Mouse (Mus musculus): ENCODE results near the gene Ralbp1. TPM values are rescaled to one million over a fixed set of nuclear protein-coding genes. Genes with fewer than 3 reads are reported as not detected.

Ralbp1 gene
- total and polyA plus RNA-seq, 3 experiments: 53.2 to 69.6 TPM; not detected in 1

DNA sequence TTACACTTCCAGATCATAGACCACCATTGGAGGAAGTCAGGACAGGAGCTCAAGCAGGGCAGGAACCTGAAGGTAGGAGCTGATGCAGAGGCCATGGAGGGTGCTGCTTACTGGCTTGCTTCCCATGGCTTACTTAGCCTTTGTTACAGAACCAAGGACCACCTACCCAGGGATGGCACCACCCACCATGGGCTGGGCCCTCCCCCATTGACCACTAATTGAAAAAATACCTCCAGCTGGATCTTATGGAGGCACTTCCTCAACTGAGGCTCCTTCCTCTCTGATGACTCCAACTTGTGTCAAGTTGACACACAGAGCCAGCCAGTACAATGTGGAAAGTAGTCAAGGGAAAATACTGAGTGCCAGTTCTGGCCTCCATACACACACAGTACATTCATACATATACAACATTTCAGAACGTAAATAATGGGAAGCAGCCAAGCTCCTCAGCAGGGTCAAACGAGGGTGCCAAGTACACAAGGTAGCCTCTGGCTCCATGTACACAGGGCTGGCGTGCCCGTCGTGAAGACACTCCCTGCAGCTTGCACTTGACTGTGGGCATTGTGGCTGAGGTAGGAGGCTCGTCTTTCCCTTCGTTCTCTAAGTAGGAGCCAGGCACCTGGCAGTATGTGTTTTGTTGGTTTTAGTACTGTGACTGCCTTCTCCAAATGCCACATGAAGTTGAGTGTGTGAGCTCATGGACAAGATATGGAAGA is 45.9 kb downstream of the Ralbp1 start:
- Histone ChIP-seq H3K36me3 (ENCODE audit: control insufficient read depth in 1 of 2, insufficient read depth in 2 of 2, low read length in 2 of 2) (peaks cover 0 to 17% of the 10 kb centered on the region in 2 experiments; a peak in 2 of 4 replicates), H3K4me1 (ENCODE audit: control insufficient read depth in 1 of 2, insufficient read depth in 2 of 2, low read length in 2 of 2) (no peaks in the 10 kb centered on the region), H3K79me2 (ENCODE audit: control insufficient read depth, insufficient read depth, low read length, poor library complexity) (no peaks in the 10 kb centered on the region), H3K27me3 (ENCODE audit: control insufficient read depth in 1 of 2, insufficient read depth in 2 of 2, low read length in 2 of 2) (no peaks in the 10 kb centered on the region), H3K27ac (ENCODE audit: control insufficient read depth, low read depth, low read length) (no peak overlapping the region), H3K9me3 (replicated peaks; ENCODE audit: insufficient read depth, low read length) (no peaks in the 10 kb centered on the region), H3K4me3 (ENCODE audit: control insufficient read depth in 1 of 2, insufficient read depth in 1 of 2, low read depth in 2 of 2, low read length in 2 of 2) (no peak overlapping the region), H3K9ac (ENCODE audit: control insufficient read depth, low read depth, low read length, poor library complexity, severe bottlenecking) (no peak overlapping the region)
- TF ChIP-seq NRF1 (IDR thresholded peaks at IDR 0.05; ENCODE audit: insufficient read depth, low read depth, low read length, poor library complexity, severe bottlenecking) (no peak), TAL1 (IDR thresholded peaks at IDR 0.05; ENCODE audit: low read length) (no peak), POLR2AphosphoS5 (IDR thresholded peaks at IDR 0.05; ENCODE audit: borderline replicate concordance, low read depth, low read length) (no peak), MEF2A (IDR thresholded peaks at IDR 0.05; ENCODE audit: extremely low read depth, insufficient replicate concordance, low read depth, low read length, poor library complexity, severe bottlenecking) (no peak), MYB (IDR thresholded peaks at IDR 0.05; ENCODE audit: low read depth, low read length) (no peak), GATA1 (IDR thresholded peaks at IDR 0.05; ENCODE audit: low read depth, low read length) (no peak), POLR2A (IDR thresholded peaks at IDR 0.05; ENCODE audit: control insufficient read depth in 1 of 2, insufficient read depth in 1 of 2, low read depth in 1 of 2, low read length in 2 of 2, poor library complexity in 1 of 2) (no peak), MAFK (IDR thresholded peaks at IDR 0.05; ENCODE audit: borderline replicate concordance, low read depth, low read length) (no peak), ZC3H11A (IDR thresholded peaks at IDR 0.05; ENCODE audit: low read depth, low read length) (no peak), BHLHE40 (IDR thresholded peaks at IDR 0.05; ENCODE audit: borderline replicate concordance, low read depth, low read length) (no peak), CHD2 (IDR thresholded peaks at IDR 0.05; ENCODE audit: low read length) (no peak), TBP (IDR thresholded peaks at IDR 0.05; ENCODE audit: low read depth, low read length) (no peak), MXI1 (IDR thresholded peaks at IDR 0.05; ENCODE audit: low read depth, low read length) (no peak)
- DNase-seq (ENCODE audit: low read depth, low spot score): no peak

DNA sequence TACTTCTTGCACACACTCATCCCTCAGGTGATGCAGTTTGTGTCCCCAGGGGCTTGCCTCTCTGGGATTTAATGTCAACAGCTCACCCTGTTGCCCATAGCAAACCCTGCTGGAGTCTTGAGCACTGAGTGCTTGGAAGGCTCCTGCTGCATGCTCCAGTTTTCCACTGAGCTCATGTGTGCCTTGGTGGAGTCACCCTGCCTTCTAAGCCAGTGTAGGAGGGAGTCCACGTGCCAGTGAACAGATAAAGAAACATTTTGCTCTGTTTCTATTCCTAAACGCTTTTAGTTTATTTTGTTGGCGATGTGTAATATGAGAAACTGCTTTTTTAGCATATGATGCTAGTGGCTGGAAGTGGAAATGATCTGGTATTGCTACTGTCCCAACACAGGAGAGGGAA is 48.9 kb downstream of the Ralbp1 start:
- no peak overlapping the region for H3K9ac ChIP-seq (ENCODE audit: control insufficient read depth, low read depth, low read length, poor library complexity, severe bottlenecking)
- no peak for TF ChIP-seq MAX (IDR thresholded peaks at IDR 0.05; ENCODE audit: low read length)
- no peak for TF ChIP-seq USF1 (IDR thresholded peaks at IDR 0.05; ENCODE audit: low read depth, low read length)
- no peak for TF ChIP-seq UBTF (IDR thresholded peaks at IDR 0.05; ENCODE audit: borderline replicate concordance, insufficient read depth, low read depth, low read length)
- TF ChIP-seq EP300 (IDR thresholded peaks at IDR 0.05; ENCODE audit: low read depth in 1 of 2, low read length in 2 of 2): no peak
- TF ChIP-seq USF2 (IDR thresholded peaks at IDR 0.05; ENCODE audit: borderline replicate concordance in 1 of 2, insufficient read depth in 1 of 2, low read depth in 1 of 2, low read length in 2 of 2): no peak
- no peak for TF ChIP-seq JUND (IDR thresholded peaks at IDR 0.05; ENCODE audit: low read depth, low read length)
- H3K27me3 ChIP-seq (ENCODE audit: control insufficient read depth in 1 of 2, insufficient read depth in 2 of 2, low read length in 2 of 2): no peaks in the 10 kb centered on the region
- no peak overlapping the region for H3K4me3 ChIP-seq (ENCODE audit: control insufficient read depth in 1 of 2, insufficient read depth in 1 of 2, low read depth in 2 of 2, low read length in 2 of 2)
- H3K4me1 ChIP-seq (ENCODE audit: control insufficient read depth in 1 of 2, insufficient read depth in 2 of 2, low read length in 2 of 2): no peaks in the 10 kb centered on the region
- no peaks in the 10 kb centered on the region for H3K9me3 ChIP-seq (replicated peaks; ENCODE audit: insufficient read depth, low read length)
- no peak overlapping the region for H3K27ac ChIP-seq (ENCODE audit: control insufficient read depth, low read depth, low read length)
- peaks cover 0 to 25% of the 10 kb centered on the region in 2 experiments; a peak in 2 of 4 replicates for H3K36me3 ChIP-seq (ENCODE audit: control insufficient read depth in 1 of 2, insufficient read depth in 2 of 2, low read length in 2 of 2)
- H3K79me2 ChIP-seq (ENCODE audit: control insufficient read depth, insufficient read depth, low read length, poor library complexity): no peaks in the 10 kb centered on the region
- DNase-seq (ENCODE audit: low read depth, low spot score): no peak
